Mouse (Mus musculus) liver, postnatal 0 days (tissue): ENCODE results near the gene Gpank1. TPM values are rescaled to one million over a fixed set of nuclear protein-coding genes. Genes with fewer than 3 reads are reported as not detected.
A peak's percentile ranks its signal among the peaks of the same experiment; 100 is the strongest.

ENCODE experiments used
- ATAC-seq: fragments of 200-750 bp; cut with Nextera tagmentation; 2 replicates; pipeline ENCODE4 v1.8.0; 2017; ENCODE audit warnings: mild to moderate bottlenecking, moderate library complexity
- DNase-seq: peaks from one replicate; pipeline ENCODE4 v3.0.0-alpha.2; 2016
- H3K27ac ChIP-seq: fragments of 300-500 bp; sonication (generic); 2 replicates; pipeline ENCODE4 v1.5.1; 2014; ENCODE audit warnings: antibody characterized with exemption, moderate library complexity, mild to moderate bottlenecking, low read depth
- H3K27me3 ChIP-seq: fragments of 300-500 bp; sonication (generic); 2 replicates; pipeline ENCODE4 v1.6.1; 2014; ENCODE audit warnings: low read length, control low read depth, mixed read lengths; ENCODE audit not compliant: insufficient read depth
- H3K36me3 ChIP-seq: fragments of 300-500 bp; sonication (generic); replicated peaks from 2 replicates; pipeline ENCODE4 v1.6.1; 2014; ENCODE audit warnings: mild to moderate bottlenecking, control low read depth, low read length, moderate library complexity, mixed read lengths; ENCODE audit not compliant: insufficient read depth
- H3K4me1 ChIP-seq: fragments of 300-500 bp; sonication (generic); 2 replicates; pipeline ENCODE4 v1.6.1; 2014; ENCODE audit warnings: antibody characterized with exemption, mild to moderate bottlenecking, control low read depth; ENCODE audit not compliant: insufficient read depth
- H3K4me2 ChIP-seq: fragments of 300-500 bp; sonication (generic); 2 replicates; pipeline ENCODE4 v1.6.1; 2014; ENCODE audit warnings: low read depth, mild to moderate bottlenecking, low read length, moderate library complexity, mixed read lengths
- H3K4me3 ChIP-seq: fragments of 300-500 bp; sonication (generic); 2 replicates; pipeline ENCODE4 v1.5.1; 2014; ENCODE audit warnings: low read depth, low read length
- H3K9ac ChIP-seq: fragments of 300-500 bp; sonication (generic); replicated peaks from 2 replicates; pipeline ENCODE4 v1.6.1; 2014; ENCODE audit warnings: mild to moderate bottlenecking, moderate library complexity
- H3K9me3 ChIP-seq: fragments of 300-500 bp; sonication (generic); 2 replicates; pipeline ENCODE4 v1.6.1; 2016; ENCODE audit warnings: mild to moderate bottlenecking, control low read depth, low read length, mixed read lengths
- CTCF ChIP-seq: sonication (generic); IDR thresholded peaks from 2 replicates; pipeline ENCODE4 v1.5.1; 2016; ENCODE audit warnings: antibody characterized with exemption, low read depth
- EP300 ChIP-seq: IDR thresholded peaks from 2 replicates; pipeline ENCODE4 v1.6.1; 2016; ENCODE audit warnings: antibody characterized with exemption, low read depth, mild to moderate bottlenecking
- WGBS: fragments of 180-500 bp; shearing (Covaris S2); extraction: QIAGEN DNeasy Blood & Tissue Kit; methylation state at CpG from one replicate; pipeline ENCODE4 v1.1.7; 2014; ENCODE audit not compliant: insufficient replicate concordance; 5-methylcytosine and 5-hydroxymethylcytosine counted together
- polyA plus RNA-seq: library from polyadenylated mRNA; unstranded; fragments of >200 nt; fragmentation: Nextera tagmentation; extraction: Ambion mirVana; gene quantifications from 2 replicates; pipeline ENCODE4 v1.2.1, GENCODE M21; 2015

The Gpank1 gene
- polyA plus RNA-seq, 1 experiment from 2014 or later, result 9.6 TPM

- H3K4me1 ChIP-seq, result peaks cover 21% of the 10 kb centered on the region
- H3K27me3 ChIP-seq, result no peaks in the 10 kb centered on the region
- peak overlapping the region; percentile 92 for H3K4me2 ChIP-seq
- H3K27ac ChIP-seq, result peak overlapping the region; percentile 94
- TF ChIP-seq EP300 (no peak), CTCF (no peak)
- WGBS, result 4% methylated on average over 24 of the region's 28 CpGs
- H3K4me3 ChIP-seq, result peak overlapping the region; percentile 85
- ATAC-seq (no peak), DNase-seq (no peak)
- no peaks in the 10 kb centered on the region for H3K9me3 ChIP-seq
- H3K9ac ChIP-seq, result peak overlapping the region; percentile 96
- peaks cover 32% of the 10 kb centered on the region for H3K36me3 ChIP-seq
Observed at GRCm38 (mm10) chr17:35164218-35164567, 42.9 kb downstream of the Gpank1 start.

GRCm38 (mm10) chr17:35164568-35165450 is 43.6 kb downstream of the Gpank1 start, which contains the start of gene Prrc2a:
Prrc2a (minus strand) TSS chr17:35164897.
- Histone ChIP-seq H3K27me3 (no peaks in the 10 kb centered on the region), H3K4me2 (peak within 1 kb of the TSS; percentile 92), H3K27ac (peak within 1 kb of the TSS; percentile 94), H3K36me3 (peaks cover 26% of the 10 kb centered on the region), H3K9ac (peak within 1 kb of the TSS; percentile 96), H3K4me3 (peak within 1 kb of the TSS; percentile 85), H3K9me3 (no peaks in the 10 kb centered on the region), H3K4me1 (peaks cover 21% of the 10 kb centered on the region)
- peak; percentile 95 for ATAC-seq
- TF ChIP-seq CTCF, result no peak
- peak; percentile 39; the same call in 1 of the 2 replicates for TF ChIP-seq EP300
- WGBS, result under 1% methylated on average over 60 of the region's 89 CpGs
- DNase-seq, result peak; percentile 96

GRCm38 (mm10) chr17:35165451-35166155 is 44.3 kb downstream of the Gpank1 start:
- Histone ChIP-seq H3K9me3 (no peaks in the 10 kb centered on the region), H3K27me3 (no peaks in the 10 kb centered on the region), H3K36me3 (peaks cover 18% of the 10 kb centered on the region), H3K9ac (peak overlapping the region; percentile 39), H3K4me1 (peaks cover 21% of the 10 kb centered on the region), H3K4me3 (peak overlapping the region; percentile 85), H3K4me2 (peak overlapping the region; percentile 92), H3K27ac (peak overlapping the region; percentile 94)
- TF ChIP-seq CTCF, result no peak
- TF ChIP-seq EP300, result no peak
- DNase-seq (no peak), ATAC-seq (no peak)
- WGBS, result 26% methylated on average over 12 of the region's 12 CpGs

- no peak overlapping the region for H3K4me3 ChIP-seq
- H3K27ac ChIP-seq, result no peak overlapping the region
- peaks cover 9% of the 10 kb centered on the region for H3K36me3 ChIP-seq
- H3K4me1 ChIP-seq, result peaks cover 21% of the 10 kb centered on the region
- no peak overlapping the region for H3K9ac ChIP-seq
- WGBS, result 68% methylated on average over 8 of the region's 8 CpGs
- ATAC-seq (no peak), DNase-seq (peak; percentile 68)
- TF ChIP-seq EP300, result no peak
- TF ChIP-seq CTCF, result peak; percentile 85
- H3K27me3 ChIP-seq, result no peaks in the 10 kb centered on the region
- no peaks in the 10 kb centered on the region for H3K9me3 ChIP-seq
- 0 out of 2 replicates have a peak overlapping the region, but pooled peaks have one; percentile 92 for H3K4me2 ChIP-seq
Observed at GRCm38 (mm10) chr17:35166352-35167035, 45.2 kb downstream of the Gpank1 start.

- H3K27ac ChIP-seq, result no peak overlapping the region
Observed at GRCm38 (mm10) chr17:35167794-35168193, 46.5 kb downstream of the Gpank1 start.

More at GRCm38 (mm10) chr17:35167794-35168193, 46.5 kb downstream of the Gpank1 start:
- Histone ChIP-seq H3K9ac (no peak overlapping the region), H3K4me2 (no peak overlapping the region), H3K9me3 (no peaks in the 10 kb centered on the region), H3K4me1 (peaks cover 17% of the 10 kb centered on the region), H3K36me3 (no peaks in the 10 kb centered on the region), H3K4me3 (no peak overlapping the region), H3K27me3 (no peaks in the 10 kb centered on the region)
- ATAC-seq, result no peak
- 77% methylated on average over 7 of the region's 7 CpGs for WGBS
- no peak for TF ChIP-seq EP300
- no peak for TF ChIP-seq CTCF
- no peak for DNase-seq
